Mouse (Mus musculus) midbrain, embryonic 14.5 days (tissue): Measurements from ENCODE around the gene Vmn1r6. TPM values are rescaled to one million over a fixed set of nuclear protein-coding genes. Genes with fewer than 3 reads are reported as not detected.
"Not testable (repeated sequence)": the region's sequence is repeated elsewhere in the genome, so short reads cannot be mapped to it uniquely, and the experiment has no call there.

Experiments
- ATAC-seq: fragments of 200-750 bp; cut with Nextera tagmentation; 2 replicates; pipeline ENCODE4 v1.8.0; 2017; ENCODE audit warnings: moderate number of reproducible peaks, moderate library complexity; ENCODE audit not compliant: low FRiP score, low TSS enrichment
- DNase-seq: peaks from one replicate; pipeline ENCODE4 v3.0.0-alpha.2; 2015
- H3K27ac ChIP-seq: fragments of 300-500 bp; sonication (generic); replicated peaks from 2 replicates; pipeline ENCODE4 v1.5.1; 2014; ENCODE audit warnings: mild to moderate bottlenecking, low read depth, low read length, moderate library complexity
- H3K27me3 ChIP-seq: fragments of 300-500 bp; sonication (generic); 2 replicates; pipeline ENCODE4 v1.6.1; 2014; ENCODE audit warnings: low read length, control low read depth, mixed read lengths; ENCODE audit not compliant: control insufficient read depth, insufficient read depth
- H3K36me3 ChIP-seq: fragments of 300-500 bp; sonication (generic); 2 replicates; pipeline ENCODE4 v1.6.1; 2014; ENCODE audit warnings: low read length, control low read depth; ENCODE audit not compliant: control insufficient read depth, insufficient read depth
- H3K4me1 ChIP-seq: fragments of 300-500 bp; sonication (generic); 2 replicates; pipeline ENCODE4 v1.6.1; 2014; ENCODE audit warnings: mild to moderate bottlenecking, antibody characterized with exemption, low read length, control low read depth; ENCODE audit not compliant: control insufficient read depth, insufficient read depth
- H3K4me2 ChIP-seq: fragments of 300-500 bp; sonication (generic); 2 replicates; pipeline ENCODE4 v1.6.1; 2014; ENCODE audit warnings: mild to moderate bottlenecking, low read length, moderate library complexity
- H3K4me3 ChIP-seq: fragments of 300-500 bp; sonication (generic); replicated peaks from 2 replicates; pipeline ENCODE4 v1.5.1; 2014; ENCODE audit warnings: low read depth, low read length
- H3K9ac ChIP-seq: fragments of 300-500 bp; sonication (generic); replicated peaks from 2 replicates; pipeline ENCODE4 v1.6.1; 2014; ENCODE audit warnings: mild to moderate bottlenecking, low read length, moderate library complexity
- H3K9me3 ChIP-seq: fragments of 300-500 bp; sonication (generic); 2 replicates; pipeline ENCODE4 v1.6.1; 2016; ENCODE audit warnings: low read length, control low read depth, mixed read lengths; ENCODE audit not compliant: control insufficient read depth
- WGBS: fragments of 180-500 bp; shearing (Covaris S2); extraction: QIAGEN DNeasy Blood & Tissue Kit; methylation state at CpG from one replicate; pipeline ENCODE4 v1.1.7; 2014; 5-methylcytosine and 5-hydroxymethylcytosine counted together
- polyA plus RNA-seq: library from polyadenylated mRNA; unstranded; fragments of >200 nt; fragmentation: Nextera tagmentation; extraction: Ambion mirVana; gene quantifications from 2 replicates; pipeline ENCODE4 v1.2.1, GENCODE M21; 2014

The Vmn1r6 gene
- polyA plus RNA-seq = not detected in 2 replicates

GRCm38 (mm10) chr6:56996943-56997342, at the start of gene Vmn1r6:
Gene Vmn1r6, plus strand, starts transcription at chr6:56997243.
- Histone ChIP-seq H3K36me3 (no peaks in the 10 kb centered on the region), H3K4me2 (no peak within 1 kb of the TSS), H3K27me3 (no peaks in the 10 kb centered on the region), H3K4me3 (no peak within 1 kb of the TSS), H3K9me3 (no peaks in the 10 kb centered on the region), H3K4me1 (no peaks in the 10 kb centered on the region), H3K9ac (no peak within 1 kb of the TSS), H3K27ac (no peak within 1 kb of the TSS)
- no peak for ATAC-seq
- 85% methylated on average over 2 of the region's 2 CpGs for WGBS
- no peak for DNase-seq

GRCm38 (mm10) chr6:56956436-56956835, 40.6 kb upstream of the Vmn1r6 start:
- Histone ChIP-seq H3K4me2 (no peak overlapping the region), H3K36me3 (no peaks in the 10 kb centered on the region), H3K27ac (no peak overlapping the region), H3K4me1 (no peaks in the 10 kb centered on the region), H3K4me3 (no peak overlapping the region), H3K9me3 (no peaks in the 10 kb centered on the region), H3K9ac (no peak overlapping the region), H3K27me3 (no peaks in the 10 kb centered on the region)
- no peak for ATAC-seq
- peak; percentile 2 for DNase-seq
- 70% methylated on average over 5 of the region's 5 CpGs for WGBS

- H3K4me2 ChIP-seq = no peak within 1 kb of the TSS
- no peak within 1 kb of the TSS for H3K27ac ChIP-seq
- H3K4me1 ChIP-seq = no peaks in the 10 kb centered on the region
- no peak within 1 kb of the TSS for H3K9ac ChIP-seq
- ATAC-seq (no peak), DNase-seq (no peak)
- no peaks in the 10 kb centered on the region for H3K36me3 ChIP-seq
- no peak within 1 kb of the TSS for H3K4me3 ChIP-seq
- H3K27me3 ChIP-seq = no peaks in the 10 kb centered on the region
- H3K9me3 ChIP-seq = no peaks in the 10 kb centered on the region
Measured at GRCm38 (mm10) chr6:56969973-56970372, 27.1 kb upstream of the Vmn1r6 start, which contains the start of gene Vmn1r5. Gene Vmn1r5, plus strand, starts transcription at chr6:56970273.

- not testable (repeated sequence) for H3K4me3 ChIP-seq, H3K36me3 ChIP-seq, DNase-seq, H3K27me3 ChIP-seq, H3K4me1 ChIP-seq, H3K4me2 ChIP-seq, ATAC-seq, H3K9me3 ChIP-seq, H3K9ac ChIP-seq, H3K27ac ChIP-seq
- WGBS = 94% methylated on average over 2 of the region's 2 CpGs
Measured at GRCm38 (mm10) chr6:57025224-57025623, 28.2 kb downstream of the Vmn1r6 start, which contains the start of gene Vmn1r7. Gene Vmn1r7, minus strand, starts transcription at chr6:57025324.

- no peaks in the 10 kb centered on the region for H3K4me1 ChIP-seq
- no peak for DNase-seq
- no peak for ATAC-seq
Measured at GRCm38 (mm10) chr6:57031984-57032383, 34.9 kb downstream of the Vmn1r6 start, which contains the start of gene Vmn1r8. Gene Vmn1r8, plus strand, starts transcription at chr6:57032284.

GRCm38 (mm10) chr6:57034674-57035073, 37.6 kb downstream of the Vmn1r6 start:
- Histone ChIP-seq H3K4me1 (no peaks in the 10 kb centered on the region), H3K27ac (no peak overlapping the region), H3K9me3 (no peaks in the 10 kb centered on the region), H3K36me3 (no peaks in the 10 kb centered on the region), H3K4me2 (no peak overlapping the region), H3K4me3 (no peak overlapping the region), H3K27me3 (no peaks in the 10 kb centered on the region), H3K9ac (no peak overlapping the region)
- DNase-seq (no peak), ATAC-seq (no peak)
- 89% methylated on average over 2 of the region's 2 CpGs for WGBS

More at GRCm38 (mm10) chr6:57031984-57032383, 34.9 kb downstream of the Vmn1r6 start, which contains the start of gene Vmn1r8:
- Histone ChIP-seq H3K9me3 (no peaks in the 10 kb centered on the region), H3K9ac (no peak within 1 kb of the TSS), H3K4me2 (no peak within 1 kb of the TSS), H3K27me3 (no peaks in the 10 kb centered on the region), H3K4me3 (no peak within 1 kb of the TSS), H3K36me3 (no peaks in the 10 kb centered on the region), H3K27ac (no peak within 1 kb of the TSS)

Other genes starting within 250 kb of the Vmn1r6 start
- gene Kbtbd2, start 199.4 kb upstream of the Vmn1r6 start, polyA plus RNA-seq = 28.8 and 31.0 TPM in 2 replicates
- 13.9 and 24.9 TPM in 2 replicates for gene Fkbp9, start 165.2 kb upstream of the Vmn1r6 start, polyA plus RNA-seq
- gene Nt5c3, start 73.3 kb upstream of the Vmn1r6 start, polyA plus RNA-seq = 198 and 204 TPM in 2 replicates
- 0.46 and 0.93 TPM in 2 replicates for gene Vmn1r4, start 73.2 kb upstream of the Vmn1r6 start, polyA plus RNA-seq
- not detected in 2 replicates for gene Vmn1r5, start 27.0 kb upstream of the Vmn1r6 start, polyA plus RNA-seq
- not detected in 2 replicates for gene Vmn1r7, start 28.1 kb downstream of the Vmn1r6 start, polyA plus RNA-seq
- gene Vmn1r8, start 35.0 kb downstream of the Vmn1r6 start, polyA plus RNA-seq = not detected in 2 replicates
- gene Vmn1r9, start 69.5 kb downstream of the Vmn1r6 start, polyA plus RNA-seq = not detected in 2 replicates
- not detected in 2 replicates for gene Vmn1r10, start 112.2 kb downstream of the Vmn1r6 start, polyA plus RNA-seq
- not detected in 2 replicates for gene Vmn1r11, start 136.2 kb downstream of the Vmn1r6 start, polyA plus RNA-seq
- not detected in 2 replicates for gene Vmn1r12, start 159.7 kb downstream of the Vmn1r6 start, polyA plus RNA-seq
- gene Vmn1r13, start 206.0 kb downstream of the Vmn1r6 start, polyA plus RNA-seq = not detected in 2 replicates
- gene Vmn1r14, start 234.4 kb downstream of the Vmn1r6 start, polyA plus RNA-seq = not detected in 2 replicates